Mouse (Mus musculus) spleen, postnatal 36 days (tissue): ENCODE measurements around the gene Haus5.

Source experiments
- DNase-seq, 2 experiments: peaks; one replicate each; pipeline ENCODE4 v3.0.0; 2022; ENCODE audit warnings: low spot score in 2 of 2, mixed read lengths in 1 of 2

Haus5 gene

GRCm38 (mm10) chr7:30625530-30626384, 39.0 kb downstream of the Haus5 start, which contains the start of gene Cox6b1:
Gene Cox6b1, minus strand, starts transcription at chr7:30626151.
- peak; percentile 84 to 86 for DNase-seq

GRCm38 (mm10) chr7:30619202-30619601, 45.6 kb downstream of the Haus5 start:
- DNase-seq: no peak

GRCm38 (mm10) chr7:30618658-30619057, 46.1 kb downstream of the Haus5 start:
- no peak for DNase-seq

- DNase-seq: no peak
Observed at GRCm38 (mm10) chr7:30615049-30615760, 49.6 kb downstream of the Haus5 start.

GRCm38 (mm10) chr7:30614454-30614853, 50.3 kb downstream of the Haus5 start:
- DNase-seq: no peak

- peak; percentile 21 to 43 for DNase-seq
Observed at GRCm38 (mm10) chr7:30613529-30614112, 51.2 kb downstream of the Haus5 start.

GRCm38 (mm10) chr7:30612654-30613402, 52.0 kb downstream of the Haus5 start, which contains the start of gene Upk1a:
Gene Upk1a, minus strand, starts transcription at chr7:30612847.
- no peak for DNase-seq

- DNase-seq: no peak
Observed at GRCm38 (mm10) chr7:30610043-30610442, 54.8 kb downstream of the Haus5 start.

GRCm38 (mm10) chr7:30608476-30608875, 56.3 kb downstream of the Haus5 start:
- DNase-seq: no peak

- peak; percentile 57 to 64 for DNase-seq
Observed at GRCm38 (mm10) chr7:30607706-30608309, 57.0 kb downstream of the Haus5 start.

GRCm38 (mm10) chr7:30604944-30605343, 59.9 kb downstream of the Haus5 start:
- no peak for DNase-seq

- DNase-seq: no peak
Observed at GRCm38 (mm10) chr7:30604424-30604823, 60.4 kb downstream of the Haus5 start.
